In genomic region chr7:45150321-45150720, GRCm38 (mm10) we compare ENCODE assay signal across 13 mouse cellular contexts. TPM values are rescaled to one million over a fixed set of nuclear protein-coding genes. Genes with fewer than 3 reads are reported as not detected.
DNase-seq lines count a peak whose midpoint lies in the region; ATAC-seq and TF ChIP-seq lines count a peak whose summit lies in the region.
"Had no signal": no experiment of that assay in that cellular context is flagged by ENCODE, and none has a peak within 500 bp of the region (broad histone marks: within the 10 kb centered on the region; RNA-seq: fewer than 3 reads in every experiment).

No protein-coding gene starts in this region.

- H3K4me3 ChIP-seq in hindbrain, embryonic 10.5 days: no peak overlapping the region
- H3K4me3 ChIP-seq in hindbrain, postnatal 0 days (ENCODE audit: low read length): no peak overlapping the region
- H3K4me3 ChIP-seq in midbrain, embryonic 10.5 days: no peak overlapping the region
- H3K4me3 ChIP-seq in midbrain, embryonic 13.5 days (replicated peaks): no peak overlapping the region
- H3K4me3 ChIP-seq in embryonic facial prominence, embryonic 11.5 days (ENCODE audit: low read depth, low read length): no peak overlapping the region
- H3K4me3 ChIP-seq in stomach, embryonic 14.5 days (ENCODE audit: low read depth, low read length): no peak overlapping the region

- peaks cover 33% of the 10 kb centered on the region for H3K36me3 ChIP-seq in hindbrain, embryonic 10.5 days
- no peaks in the 10 kb centered on the region; the same call in 1 of the 2 replicates for H3K36me3 ChIP-seq in hindbrain, postnatal 0 days (ENCODE audit: insufficient read depth, low read length)
- H3K36me3 ChIP-seq in midbrain, embryonic 10.5 days: peaks cover 30% of the 10 kb centered on the region
- H3K36me3 ChIP-seq in midbrain, embryonic 13.5 days: peaks cover 8% of the 10 kb centered on the region
- H3K36me3 ChIP-seq in embryonic facial prominence, embryonic 11.5 days (replicated peaks; ENCODE audit: control insufficient read depth, insufficient read depth, low read depth, low read length): 0 out of 2 replicates have a peak, but pooled peaks cover 2% of the 10 kb centered on the region
- H3K36me3 ChIP-seq in stomach, embryonic 14.5 days (ENCODE audit: control insufficient read depth, insufficient read depth, low read length): peaks cover 13% of the 10 kb centered on the region

- no peaks in the 10 kb centered on the region for H3K9me3 ChIP-seq in hindbrain, embryonic 10.5 days
- H3K9me3 ChIP-seq in hindbrain, postnatal 0 days (ENCODE audit: low read length): no peaks in the 10 kb centered on the region
- no peaks in the 10 kb centered on the region for H3K9me3 ChIP-seq in midbrain, embryonic 10.5 days (replicated peaks)
- no peaks in the 10 kb centered on the region for H3K9me3 ChIP-seq in midbrain, embryonic 13.5 days
- no peaks in the 10 kb centered on the region for H3K9me3 ChIP-seq in embryonic facial prominence, embryonic 11.5 days (replicated peaks; ENCODE audit: control insufficient read depth, low read length)
- H3K9me3 ChIP-seq in stomach, embryonic 14.5 days (ENCODE audit: control insufficient read depth, low read depth, low read length): no peaks in the 10 kb centered on the region

- H3K9ac ChIP-seq in hindbrain, postnatal 0 days (replicated peaks; ENCODE audit: low read length): no peak overlapping the region
- no peak overlapping the region for H3K9ac ChIP-seq in midbrain, embryonic 13.5 days (replicated peaks)
- H3K9ac ChIP-seq in embryonic facial prominence, embryonic 11.5 days (replicated peaks; ENCODE audit: low read length): peak overlapping the region; percentile 23
- no peak overlapping the region for H3K9ac ChIP-seq in stomach, embryonic 14.5 days (replicated peaks; ENCODE audit: low read depth, low read length)

- H3K27ac ChIP-seq in hindbrain, embryonic 10.5 days: peak overlapping the region; percentile 71
- no peak overlapping the region for H3K27ac ChIP-seq in hindbrain, postnatal 0 days
- 0 out of 2 replicates have a peak overlapping the region, but pooled peaks have one; percentile 59 for H3K27ac ChIP-seq in midbrain, embryonic 10.5 days (replicated peaks)
- no peak overlapping the region for H3K27ac ChIP-seq in midbrain, embryonic 13.5 days
- H3K27ac ChIP-seq in embryonic facial prominence, embryonic 11.5 days (replicated peaks; ENCODE audit: low read depth, low read length): no peak overlapping the region
- peak overlapping the region; percentile 89 for H3K27ac ChIP-seq in stomach, embryonic 14.5 days (ENCODE audit: low read length)

- H3K4me1 ChIP-seq in hindbrain, embryonic 10.5 days (replicated peaks): peaks cover 43% of the 10 kb centered on the region
- H3K4me1 ChIP-seq in hindbrain, postnatal 0 days (ENCODE audit: insufficient read depth, low read length): peaks cover 6% of the 10 kb centered on the region; the same call in 1 of the 2 replicates
- peaks cover 37% of the 10 kb centered on the region for H3K4me1 ChIP-seq in midbrain, embryonic 10.5 days
- peaks cover 25% of the 10 kb centered on the region for H3K4me1 ChIP-seq in midbrain, embryonic 13.5 days (replicated peaks)
- peaks cover 6% of the 10 kb centered on the region for H3K4me1 ChIP-seq in embryonic facial prominence, embryonic 11.5 days (ENCODE audit: control insufficient read depth, insufficient read depth, low read length)
- peaks cover 26% of the 10 kb centered on the region; the same call in 1 of the 2 replicates for H3K4me1 ChIP-seq in stomach, embryonic 14.5 days (ENCODE audit: control insufficient read depth, insufficient read depth, low read length)

- H3K27me3 ChIP-seq in hindbrain, embryonic 10.5 days (ENCODE audit: insufficient read depth, poor library complexity, severe bottlenecking): no peaks in the 10 kb centered on the region
- no peaks in the 10 kb centered on the region for H3K27me3 ChIP-seq in hindbrain, postnatal 0 days (ENCODE audit: insufficient read depth, low read length)
- no peaks in the 10 kb centered on the region for H3K27me3 ChIP-seq in midbrain, embryonic 10.5 days (ENCODE audit: low read depth, poor library complexity, severe bottlenecking)
- no peaks in the 10 kb centered on the region for H3K27me3 ChIP-seq in midbrain, embryonic 13.5 days
- no peaks in the 10 kb centered on the region for H3K27me3 ChIP-seq in embryonic facial prominence, embryonic 11.5 days (ENCODE audit: control insufficient read depth, insufficient read depth, low read length)
- no peaks in the 10 kb centered on the region for H3K27me3 ChIP-seq in stomach, embryonic 14.5 days (ENCODE audit: control insufficient read depth, insufficient read depth, low read length)

- no peak for ATAC-seq in hindbrain, postnatal 0 days
- no peak for ATAC-seq in midbrain, embryonic 13.5 days
- no peak for ATAC-seq in embryonic facial prominence, embryonic 11.5 days (replicated peaks; ENCODE audit: insufficient number of reproducible peaks, low FRiP score, low TSS enrichment, low read depth)
- ATAC-seq in stomach, embryonic 14.5 days (ENCODE audit: insufficient number of reproducible peaks, insufficient read depth, low FRiP score, low read depth): no peak
- ATAC-seq: lung, postnatal 0 days had no signal

- H3K4me2 ChIP-seq in hindbrain, postnatal 0 days (ENCODE audit: low read depth, low read length): no peak overlapping the region
- H3K4me2 ChIP-seq in midbrain, embryonic 13.5 days (replicated peaks): no peak overlapping the region
- H3K4me2 ChIP-seq in embryonic facial prominence, embryonic 11.5 days (ENCODE audit: low read depth, low read length): no peak overlapping the region
- no peak overlapping the region for H3K4me2 ChIP-seq in stomach, embryonic 14.5 days (replicated peaks; ENCODE audit: low read depth, low read length)
- H3K4me2 ChIP-seq: heart, embryonic 11.5 days had no signal

- 59% methylated on average over 4 of the region's 4 CpGs for WGBS in hindbrain, embryonic 10.5 days
- WGBS in hindbrain, postnatal 0 days: 74% methylated on average over 4 of the region's 4 CpGs
- WGBS in midbrain, embryonic 10.5 days: 66% methylated on average over 4 of the region's 4 CpGs
- WGBS in midbrain, embryonic 13.5 days: 76% methylated on average over 4 of the region's 4 CpGs
- WGBS in embryonic facial prominence, embryonic 11.5 days: 48% methylated on average over 4 of the region's 4 CpGs
- WGBS in stomach, embryonic 14.5 days: 43% methylated on average over 4 of the region's 4 CpGs

- TF ChIP-seq CTCF in hindbrain, postnatal 0 days (IDR thresholded peaks at IDR 0.05; ENCODE audit: low read depth): no peak

- DNase-seq in hindbrain, embryonic 10.5 days (ENCODE audit: low spot score): no peak
- no peak for DNase-seq in hindbrain, postnatal 0 days (ENCODE audit: low spot score)
- no peak for DNase-seq in midbrain, embryonic 10.5 days (ENCODE audit: low spot score)
- no peak for DNase-seq in embryonic facial prominence, embryonic 11.5 days (ENCODE audit: low spot score)
- no peak for DNase-seq in yolk sac, embryonic 10.5 days (ENCODE audit: low spot score)
- DNase-seq in embryo, embryonic 10.5 days (ENCODE audit: low spot score): no peak
- DNase-seq: cerebellum, postnatal 36 days; right cerebral cortex, adult 18-20 months had no signal

RNA-seq across cellular contexts. Expression of gene Pih1d1, which starts 3.8 kb away (rescaled TPM):
- polyA plus RNA-seq in hindbrain, embryonic 10.5 days (2016; fragmentation: Nextera tagmentation; extraction: Ambion mirVana): 101 and 116 TPM in 2 replicates
- total RNA-seq in hindbrain, postnatal 0 days (2014; rRNA removed): 119 and 124 TPM in 2 replicates
- 79.3 and 80.5 TPM in 2 replicates for polyA plus RNA-seq in hindbrain, postnatal 0 days (2015; fragmentation: Nextera tagmentation; extraction: Ambion mirVana)
- polyA plus RNA-seq in midbrain, embryonic 10.5 days (2016; fragmentation: Nextera tagmentation; extraction: Ambion mirVana): 108 and 111 TPM in 2 replicates
- polyA plus RNA-seq in midbrain, embryonic 13.5 days (2015; fragmentation: Nextera tagmentation; extraction: Ambion mirVana): 93.0 and 96.0 TPM in 2 replicates
- 102 and 104 TPM in 2 replicates for polyA plus RNA-seq in embryonic facial prominence, embryonic 11.5 days (2014; fragmentation: Nextera tagmentation; extraction: Ambion mirVana)
- polyA plus RNA-seq in stomach, embryonic 14.5 days (2014; fragmentation: Nextera tagmentation; extraction: Ambion mirVana): 103 and 114 TPM in 2 replicates

RNA-seq across cellular contexts. Expression of gene Aldh16a1, which starts 4.1 kb away (rescaled TPM):
- 54.5 and 55.3 TPM in 2 replicates for polyA plus RNA-seq in hindbrain, embryonic 10.5 days (2016; fragmentation: Nextera tagmentation; extraction: Ambion mirVana)
- total RNA-seq in hindbrain, postnatal 0 days (2014; rRNA removed): 30.5 and 30.9 TPM in 2 replicates
- 19.0 and 20.6 TPM in 2 replicates for polyA plus RNA-seq in hindbrain, postnatal 0 days (2015; fragmentation: Nextera tagmentation; extraction: Ambion mirVana)
- 45.7 and 51.2 TPM in 2 replicates for polyA plus RNA-seq in midbrain, embryonic 10.5 days (2016; fragmentation: Nextera tagmentation; extraction: Ambion mirVana)
- polyA plus RNA-seq in midbrain, embryonic 13.5 days (2015; fragmentation: Nextera tagmentation; extraction: Ambion mirVana): 24.7 and 27.2 TPM in 2 replicates
- 32.3 and 39.1 TPM in 2 replicates for polyA plus RNA-seq in embryonic facial prominence, embryonic 11.5 days (2014; fragmentation: Nextera tagmentation; extraction: Ambion mirVana)
- polyA plus RNA-seq in stomach, embryonic 14.5 days (2014; fragmentation: Nextera tagmentation; extraction: Ambion mirVana): 43.4 and 54.1 TPM in 2 replicates

RNA-seq across cellular contexts. Expression of gene Slc17a7, which starts 13.4 kb away (rescaled TPM):
- polyA plus RNA-seq in hindbrain, embryonic 10.5 days (2016; fragmentation: Nextera tagmentation; extraction: Ambion mirVana): 0.71 and 1.2 TPM in 2 replicates
- total RNA-seq in hindbrain, postnatal 0 days (2014; rRNA removed): 9.8 and 13.5 TPM in 2 replicates
- 4.2 and 4.6 TPM in 2 replicates for polyA plus RNA-seq in hindbrain, postnatal 0 days (2015; fragmentation: Nextera tagmentation; extraction: Ambion mirVana)
- 0.25 and 0.52 TPM in 2 replicates for polyA plus RNA-seq in midbrain, embryonic 10.5 days (2016; fragmentation: Nextera tagmentation; extraction: Ambion mirVana)
- 0.34 and 1.8 TPM in 2 replicates for polyA plus RNA-seq in midbrain, embryonic 13.5 days (2015; fragmentation: Nextera tagmentation; extraction: Ambion mirVana)
- 1.1 and 1.6 TPM in 2 replicates for polyA plus RNA-seq in embryonic facial prominence, embryonic 11.5 days (2014; fragmentation: Nextera tagmentation; extraction: Ambion mirVana)
- 0.20 TPM in 1 of 2 replicates, not detected in the other for polyA plus RNA-seq in stomach, embryonic 14.5 days (2014; fragmentation: Nextera tagmentation; extraction: Ambion mirVana)

RNA-seq across cellular contexts. Expression of gene Flt3l, which starts 14.1 kb away (rescaled TPM):
- polyA plus RNA-seq in hindbrain, embryonic 10.5 days (2016; fragmentation: Nextera tagmentation; extraction: Ambion mirVana): 0.85 and 2.0 TPM in 2 replicates
- total RNA-seq in hindbrain, postnatal 0 days (2014; rRNA removed): 5.8 and 8.0 TPM in 2 replicates
- polyA plus RNA-seq in hindbrain, postnatal 0 days (2015; fragmentation: Nextera tagmentation; extraction: Ambion mirVana): 2.1 and 3.0 TPM in 2 replicates
- 1.1 and 1.4 TPM in 2 replicates for polyA plus RNA-seq in midbrain, embryonic 10.5 days (2016; fragmentation: Nextera tagmentation; extraction: Ambion mirVana)
- polyA plus RNA-seq in midbrain, embryonic 13.5 days (2015; fragmentation: Nextera tagmentation; extraction: Ambion mirVana): 0.82 and 1.3 TPM in 2 replicates
- polyA plus RNA-seq in embryonic facial prominence, embryonic 11.5 days (2014; fragmentation: Nextera tagmentation; extraction: Ambion mirVana): 0.52 and 0.67 TPM in 2 replicates
- 2.1 and 2.9 TPM in 2 replicates for polyA plus RNA-seq in stomach, embryonic 14.5 days (2014; fragmentation: Nextera tagmentation; extraction: Ambion mirVana)

RNA-seq across cellular contexts. Expression of gene Gm45713, which starts 14.3 kb away (rescaled TPM):
- polyA plus RNA-seq in hindbrain, embryonic 10.5 days (2016; fragmentation: Nextera tagmentation; extraction: Ambion mirVana): 0.13 and 0.15 TPM in 2 replicates
- not detected in 2 replicates for total RNA-seq in hindbrain, postnatal 0 days (2014; rRNA removed)
- 0.15 TPM in 1 of 2 replicates, not detected in the other for polyA plus RNA-seq in hindbrain, postnatal 0 days (2015; fragmentation: Nextera tagmentation; extraction: Ambion mirVana)
- polyA plus RNA-seq in midbrain, embryonic 10.5 days (2016; fragmentation: Nextera tagmentation; extraction: Ambion mirVana): 0.11 and 0.19 TPM in 2 replicates
- polyA plus RNA-seq in midbrain, embryonic 13.5 days (2015; fragmentation: Nextera tagmentation; extraction: Ambion mirVana): 0.24 TPM in 1 of 2 replicates, not detected in the other
- 0.20 TPM in 1 of 2 replicates, not detected in the other for polyA plus RNA-seq in embryonic facial prominence, embryonic 11.5 days (2014; fragmentation: Nextera tagmentation; extraction: Ambion mirVana)
- 0.65 and 0.83 TPM in 2 replicates for polyA plus RNA-seq in stomach, embryonic 14.5 days (2014; fragmentation: Nextera tagmentation; extraction: Ambion mirVana)
- total RNA-seq: left cerebral cortex, postnatal 14 days had no signal

Comparison
In these comparisons a context has a peak if more than half of its experiments do, and no peak if none do; other contexts are left out.
1. H3K27ac ChIP-seq: peak in hindbrain, embryonic 10.5 days (single experiment), midbrain, embryonic 10.5 days (single experiment) and stomach, embryonic 14.5 days (single experiment); none in hindbrain, postnatal 0 days (single experiment), midbrain, embryonic 13.5 days (single experiment) and embryonic facial prominence, embryonic 11.5 days (single experiment).